Mouse (Mus musculus) right cerebral cortex, postnatal 14 days (tissue): ENCODE results near the gene Mup21.
"Not testable (repeated sequence)": the region's sequence is repeated elsewhere in the genome, so short reads cannot be mapped to it uniquely, and the experiment has no call there.

Experiments
- DNase-seq: peaks from one replicate; pipeline ENCODE4 v3.0.0; 2022

Gene Mup21

DNA sequence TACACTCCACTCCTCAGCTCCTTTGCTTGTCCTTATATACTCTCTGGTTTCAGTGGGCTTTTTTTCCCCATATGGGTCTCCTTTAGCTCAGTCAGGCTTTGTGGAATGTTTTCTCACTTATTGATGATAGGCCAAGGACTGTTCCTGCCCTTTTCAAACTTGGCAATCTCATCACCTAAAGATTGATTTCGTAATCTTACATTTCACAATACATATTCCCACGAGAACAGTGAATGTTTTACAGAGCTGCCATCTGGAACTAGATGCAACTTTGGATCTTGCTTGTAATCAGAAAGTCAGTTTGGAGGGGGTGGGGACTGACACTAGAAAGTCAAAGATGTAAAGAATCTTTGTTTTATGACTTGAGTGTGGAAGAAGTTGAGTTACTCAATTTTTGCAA lies at the start of gene Mup21:
Mup21 (minus strand) TSS at position 53 of the 400 bp plus-strand sequence.
- DNase-seq: no peak

DNA sequence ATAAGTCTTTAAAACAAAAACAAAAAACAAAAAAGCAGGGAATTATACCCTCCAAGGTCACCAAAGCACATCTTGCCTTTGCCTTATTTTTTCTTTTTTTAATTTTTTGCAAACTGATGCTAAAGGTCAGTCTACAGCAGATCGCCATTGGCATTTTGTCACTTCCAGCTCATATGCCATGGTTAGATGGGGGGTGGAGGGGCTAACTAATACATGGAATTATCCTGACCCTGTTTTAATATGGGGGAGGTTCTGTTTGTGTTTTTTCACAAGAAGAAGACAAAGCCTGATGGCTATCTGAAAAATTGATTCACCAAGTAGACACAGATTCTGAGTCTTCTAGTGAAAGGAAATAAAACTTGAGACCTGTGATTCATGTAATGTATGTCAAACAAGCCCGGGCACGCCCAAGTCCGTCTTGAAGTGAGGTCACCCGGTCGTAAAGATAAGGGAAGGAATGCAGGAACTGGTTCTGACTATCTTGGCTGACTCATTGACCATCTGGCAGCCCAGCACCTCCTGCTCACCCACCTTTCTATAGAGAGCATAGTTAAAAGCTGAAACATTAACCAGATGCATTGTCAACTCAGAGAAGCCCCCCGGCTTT lies 49.4 kb upstream of the Mup21 start:
- no peak for DNase-seq

DNA sequence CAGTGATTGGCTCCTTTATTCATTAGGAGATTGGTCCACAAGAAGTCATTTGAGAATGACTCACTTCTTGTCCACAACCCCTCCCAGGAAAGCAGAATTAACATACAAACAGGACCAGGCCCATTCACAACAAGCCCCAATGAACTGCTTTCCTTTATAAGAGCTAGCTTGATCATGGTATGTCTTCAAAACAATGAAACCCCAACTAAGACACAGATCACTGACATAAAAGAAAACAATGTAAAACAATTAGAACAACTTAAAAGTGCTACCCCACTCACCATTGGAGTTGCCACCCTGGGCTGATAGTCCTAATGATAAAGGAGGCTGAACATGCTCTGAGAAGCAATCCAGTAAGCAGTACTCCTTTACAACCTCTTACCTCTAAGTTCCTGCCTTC lies 38.1 kb upstream of the Mup21 start:
- DNase-seq: no peak

DNA sequence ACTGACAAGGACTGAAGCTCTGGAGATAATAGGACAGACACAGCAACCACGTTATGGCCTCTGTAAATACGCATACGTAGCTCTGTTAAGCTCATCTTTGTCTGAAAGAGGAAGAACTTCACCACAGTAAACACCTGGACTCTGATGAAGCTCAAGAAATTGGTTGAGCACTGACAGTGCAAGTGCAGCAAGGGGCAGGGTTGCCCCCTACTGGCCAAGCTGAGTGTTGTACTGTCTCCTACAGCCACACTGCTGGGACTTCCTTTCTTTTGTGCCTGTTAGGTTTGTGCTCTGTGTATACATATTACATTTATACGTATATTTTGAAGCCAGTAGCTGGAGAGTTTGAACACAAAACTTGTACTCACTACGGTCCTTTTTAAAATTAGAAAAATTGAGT lies 26.6 kb upstream of the Mup21 start:
- DNase-seq: peak; percentile 22

DNA sequence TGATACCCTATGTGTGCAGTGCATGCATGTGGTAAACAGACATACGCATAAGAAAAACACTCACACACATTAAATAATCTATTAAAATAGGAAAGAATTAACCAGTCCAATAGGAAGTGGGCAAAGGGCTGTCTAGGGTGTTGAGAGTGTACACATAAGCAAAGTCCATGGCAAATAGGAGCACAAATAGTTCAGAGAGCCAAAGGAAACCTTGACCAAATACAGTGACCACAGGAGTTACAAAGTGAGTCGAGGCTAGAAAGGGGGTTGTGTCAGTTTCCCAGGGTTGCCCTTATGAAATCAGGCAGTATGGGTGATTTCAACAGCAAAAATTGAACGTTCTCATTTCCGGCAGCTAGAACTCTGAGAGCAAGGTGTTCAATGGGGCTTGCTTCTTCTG lies 23.8 kb upstream of the Mup21 start:
- no peak for DNase-seq

DNA sequence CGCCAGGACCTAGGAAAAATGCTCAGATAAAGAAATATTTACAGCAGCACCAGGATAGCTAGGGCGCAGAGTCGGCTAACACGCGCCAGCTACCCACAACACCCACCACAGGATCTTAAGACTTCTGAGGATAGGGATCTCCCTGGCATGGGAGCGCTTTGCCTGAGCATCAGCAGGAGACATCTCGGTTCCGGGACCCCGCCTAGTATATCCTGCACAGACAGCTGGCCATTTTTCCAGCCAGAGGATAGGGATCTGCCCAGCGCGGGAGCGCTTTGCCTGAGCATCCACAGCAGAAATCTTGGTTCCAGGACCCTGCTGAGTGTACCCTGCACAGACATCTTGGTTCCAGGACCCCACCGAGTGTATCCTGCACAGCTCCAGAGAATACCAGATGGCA lies 17.0 kb upstream of the Mup21 start:
- not testable (repeated sequence) for DNase-seq

DNA sequence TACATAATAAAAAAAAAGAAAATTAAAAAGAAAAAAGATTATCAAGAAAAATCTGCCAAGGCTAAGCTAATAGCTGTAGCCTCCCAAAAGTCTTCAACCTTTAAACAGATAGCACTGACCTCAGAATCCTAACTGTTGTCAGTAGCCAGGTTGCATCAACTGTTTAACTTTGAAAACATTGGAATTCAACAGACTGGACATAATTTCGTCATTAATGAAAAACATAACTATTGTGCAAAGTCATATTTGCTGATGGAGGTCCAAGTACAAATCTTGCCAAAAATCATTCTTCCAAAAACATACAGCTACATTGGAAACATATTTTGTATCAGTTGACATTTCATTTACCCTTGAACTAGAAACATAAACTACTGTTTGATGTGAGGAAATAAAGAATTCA lies 7.7 kb upstream of the Mup21 start:
- DNase-seq: no peak

DNA sequence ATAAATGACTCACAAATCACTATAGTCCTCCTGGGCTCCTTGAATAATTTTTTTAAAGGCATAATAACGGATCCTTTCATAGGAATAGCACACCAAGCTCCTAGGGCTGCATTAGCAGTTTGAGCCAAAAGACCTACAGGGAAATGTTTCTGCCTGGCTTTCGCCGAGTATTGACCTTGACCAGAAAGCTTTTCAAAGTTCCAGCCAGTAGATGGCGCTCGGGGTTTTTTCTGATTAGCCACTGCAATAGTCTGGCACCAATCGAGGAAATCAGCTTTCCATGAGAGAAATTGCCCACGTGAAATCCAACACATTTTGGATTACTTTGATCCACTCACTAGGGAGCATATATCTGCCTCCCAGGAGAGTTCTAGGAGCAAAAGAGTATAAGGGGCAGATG lies 17.0 kb downstream of the Mup21 start:
- DNase-seq: peak; percentile 25

DNA sequence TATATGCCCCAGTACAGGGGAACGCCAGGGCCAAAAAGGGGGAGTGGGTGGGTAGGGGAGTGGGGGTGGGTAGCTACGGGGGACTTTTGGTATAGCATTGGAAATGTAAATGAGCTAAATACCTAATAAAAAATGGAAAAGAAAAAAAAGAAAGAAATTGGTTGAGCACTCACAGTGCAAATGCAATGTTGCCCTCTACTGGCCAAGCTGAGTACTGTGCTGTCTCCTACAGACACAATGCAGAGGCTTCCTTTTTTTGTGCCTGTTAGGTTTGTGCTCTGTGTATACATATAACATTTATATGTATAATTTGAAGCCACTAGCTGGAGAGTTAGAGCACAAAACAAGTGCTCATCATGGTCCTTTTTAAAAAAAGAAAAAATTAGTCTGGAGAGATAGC lies 47.3 kb downstream of the Mup21 start:
- peak; percentile 50 for DNase-seq
